Mouse (Mus musculus): ENCODE measurements around the gene Sphkap. TPM values are rescaled to one million over a fixed set of nuclear protein-coding genes. Genes with fewer than 3 reads are reported as not detected.

The Sphkap gene
- polyA plus RNA-seq, 2 experiments, result 1.6 to 2.0 TPM

- Histone ChIP-seq H3K4me3 (replicated peaks; ENCODE audit: low read length) (peak overlapping the region; percentile 39), H3K9me3 (ENCODE audit: control insufficient read depth, low read length) (no peaks in the 10 kb centered on the region), H3K4me1 (ENCODE audit: control insufficient read depth, insufficient read depth, low read length) (no peaks in the 10 kb centered on the region), H3K27ac (replicated peaks; ENCODE audit: low read depth, low read length) (no peak overlapping the region), H3K36me3 (ENCODE audit: control insufficient read depth, insufficient read depth, low read length) (no peaks in the 10 kb centered on the region), H3K4me2 (replicated peaks; ENCODE audit: low read depth, low read length, severe bottlenecking) (peak overlapping the region; percentile 68), H3K27me3 (ENCODE audit: control insufficient read depth, insufficient read depth, low read length) (0 out of 2 replicates have a peak, but pooled peaks cover 10% of the 10 kb centered on the region), H3K9ac (ENCODE audit: low read depth, low read length, severe bottlenecking) (peak overlapping the region; percentile 43; the same call in 1 of the 2 replicates)
- WGBS, result 0% methylated on average over 11 of the region's 11 CpGs
- no peak for TF ChIP-seq POLR2A (IDR thresholded peaks at IDR 0.05; ENCODE audit: borderline replicate concordance, extremely low read depth, insufficient read depth, insufficient read length)
- no peak for DNase-seq (ENCODE audit: low spot score)
- ATAC-seq (ENCODE audit: low FRiP score, low read depth), result no peak
Measured at GRCm38 (mm10) chr1:83407616-83408015, 384 bp downstream of the Sphkap start.

- H3K9me3 ChIP-seq (ENCODE audit: control insufficient read depth, low read length), result no peaks in the 10 kb centered on the region
- H3K36me3 ChIP-seq (ENCODE audit: control insufficient read depth, insufficient read depth, low read length), result no peaks in the 10 kb centered on the region
- H3K4me2 ChIP-seq (replicated peaks; ENCODE audit: low read depth, low read length, severe bottlenecking), result no peak overlapping the region
- H3K9ac ChIP-seq (ENCODE audit: low read depth, low read length, severe bottlenecking), result no peak overlapping the region
- DNase-seq (ENCODE audit: low spot score), result no peak
- H3K4me1 ChIP-seq (ENCODE audit: control insufficient read depth, insufficient read depth, low read length), result no peaks in the 10 kb centered on the region
- H3K27me3 ChIP-seq (ENCODE audit: control insufficient read depth, insufficient read depth, low read length), result 0 out of 2 replicates have a peak, but pooled peaks cover 10% of the 10 kb centered on the region
- TF ChIP-seq POLR2A (IDR thresholded peaks at IDR 0.05; ENCODE audit: borderline replicate concordance, extremely low read depth, insufficient read depth, insufficient read length), result no peak
- no peak for ATAC-seq (ENCODE audit: low FRiP score, low read depth)
- H3K4me3 ChIP-seq (replicated peaks; ENCODE audit: low read length), result 0 out of 2 replicates have a peak overlapping the region, but pooled peaks have one; percentile 39
- 11% methylated on average over 8 of the region's 8 CpGs for WGBS
- H3K27ac ChIP-seq (replicated peaks; ENCODE audit: low read depth, low read length), result no peak overlapping the region
Measured at GRCm38 (mm10) chr1:83406882-83407549, 984 bp downstream of the Sphkap start.

GRCm38 (mm10) chr1:83401079-83401478 is 6.9 kb downstream of the Sphkap start:
- Histone ChIP-seq H3K27me3 (ENCODE audit: control insufficient read depth, insufficient read depth, low read length) (no peaks in the 10 kb centered on the region), H3K27ac (replicated peaks; ENCODE audit: low read depth, low read length) (no peak overlapping the region), H3K4me2 (replicated peaks; ENCODE audit: low read depth, low read length, severe bottlenecking) (no peak overlapping the region), H3K4me3 (replicated peaks; ENCODE audit: low read length) (no peak overlapping the region), H3K4me1 (ENCODE audit: control insufficient read depth, insufficient read depth, low read length) (no peaks in the 10 kb centered on the region), H3K9me3 (ENCODE audit: control insufficient read depth, low read length) (no peaks in the 10 kb centered on the region), H3K9ac (ENCODE audit: low read depth, low read length, severe bottlenecking) (no peak overlapping the region), H3K36me3 (ENCODE audit: control insufficient read depth, insufficient read depth, low read length) (no peaks in the 10 kb centered on the region)
- no peak for DNase-seq (ENCODE audit: low spot score)
- ATAC-seq (ENCODE audit: low FRiP score, low read depth), result no peak
- 82% methylated on average over 1 of the region's 1 CpGs for whole genome bisulfite sequencing
- no peak for TF ChIP-seq POLR2A (IDR thresholded peaks at IDR 0.05; ENCODE audit: borderline replicate concordance, extremely low read depth, insufficient read depth, insufficient read length)

GRCm38 (mm10) chr1:83396284-83396683 is 11.7 kb downstream of the Sphkap start:
- Histone ChIP-seq H3K4me3 (replicated peaks; ENCODE audit: low read length) (no peak overlapping the region), H3K27ac (replicated peaks; ENCODE audit: low read depth, low read length) (no peak overlapping the region), H3K9me3 (ENCODE audit: control insufficient read depth, low read length) (no peaks in the 10 kb centered on the region), H3K27me3 (ENCODE audit: control insufficient read depth, insufficient read depth, low read length) (no peaks in the 10 kb centered on the region), H3K36me3 (ENCODE audit: control insufficient read depth, insufficient read depth, low read length) (no peaks in the 10 kb centered on the region), H3K4me1 (ENCODE audit: control insufficient read depth, insufficient read depth, low read length) (no peaks in the 10 kb centered on the region), H3K4me2 (replicated peaks; ENCODE audit: low read depth, low read length, severe bottlenecking) (no peak overlapping the region), H3K9ac (ENCODE audit: low read depth, low read length, severe bottlenecking) (no peak overlapping the region)
- no peak for ATAC-seq (ENCODE audit: low FRiP score, low read depth)
- WGBS, result 77% methylated on average over 2 of the region's 2 CpGs
- TF ChIP-seq POLR2A (IDR thresholded peaks at IDR 0.05; ENCODE audit: borderline replicate concordance, extremely low read depth, insufficient read depth, insufficient read length), result no peak
- no peak for DNase-seq (ENCODE audit: low spot score)

- ATAC-seq (ENCODE audit: low FRiP score, low read depth) (no peak), DNase-seq (ENCODE audit: low spot score) (no peak)
- Histone ChIP-seq H3K4me1 (ENCODE audit: control insufficient read depth, insufficient read depth, low read length) (no peaks in the 10 kb centered on the region), H3K27me3 (ENCODE audit: control insufficient read depth, insufficient read depth, low read length) (no peaks in the 10 kb centered on the region), H3K9me3 (ENCODE audit: control insufficient read depth, low read length) (no peaks in the 10 kb centered on the region), H3K36me3 (ENCODE audit: control insufficient read depth, insufficient read depth, low read length) (no peaks in the 10 kb centered on the region), H3K4me3 (replicated peaks; ENCODE audit: low read length) (no peak overlapping the region), H3K4me2 (replicated peaks; ENCODE audit: low read depth, low read length, severe bottlenecking) (no peak overlapping the region), H3K27ac (replicated peaks; ENCODE audit: low read depth, low read length) (no peak overlapping the region), H3K9ac (ENCODE audit: low read depth, low read length, severe bottlenecking) (no peak overlapping the region)
- 67% methylated on average over 5 of the region's 5 CpGs for WGBS
- no peak for TF ChIP-seq POLR2A (IDR thresholded peaks at IDR 0.05; ENCODE audit: borderline replicate concordance, extremely low read depth, insufficient read depth, insufficient read length)
Measured at GRCm38 (mm10) chr1:83395559-83395958, 12.4 kb downstream of the Sphkap start.
